Mouse (Mus musculus) CD8-positive naive resting alpha-beta T cell, adult 2 months (primary cell): ENCODE data around the gene B4galt5.

Experiments used
- DNase-seq, 2 experiments: peaks; one replicate each; pipeline ENCODE4 v3.0.0; 2022; ENCODE audit warnings: low read depth in 2 of 2, low spot score in 2 of 2

The B4galt5 gene

DNA sequence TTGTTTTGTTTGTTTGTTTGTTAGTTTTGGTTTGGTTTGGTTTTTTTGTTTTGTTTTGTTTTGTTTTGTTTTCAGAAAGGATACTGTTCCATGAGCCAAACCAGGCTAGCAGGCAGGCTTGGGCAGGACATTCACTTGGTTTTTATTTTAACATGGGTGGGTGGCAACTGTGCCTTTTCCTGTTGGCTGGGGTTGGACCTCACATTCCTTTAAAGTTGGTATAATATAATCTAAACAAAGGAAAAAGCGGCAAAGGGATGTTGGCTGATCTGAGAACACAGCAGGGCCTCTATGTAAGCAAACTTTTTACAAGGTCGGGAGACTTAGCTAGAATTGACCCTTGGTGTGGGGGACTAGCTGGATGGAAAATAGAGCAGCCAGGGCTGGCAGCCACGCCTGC lies 91.2 kb downstream of the B4galt5 start:
- no peak for DNase-seq

DNA sequence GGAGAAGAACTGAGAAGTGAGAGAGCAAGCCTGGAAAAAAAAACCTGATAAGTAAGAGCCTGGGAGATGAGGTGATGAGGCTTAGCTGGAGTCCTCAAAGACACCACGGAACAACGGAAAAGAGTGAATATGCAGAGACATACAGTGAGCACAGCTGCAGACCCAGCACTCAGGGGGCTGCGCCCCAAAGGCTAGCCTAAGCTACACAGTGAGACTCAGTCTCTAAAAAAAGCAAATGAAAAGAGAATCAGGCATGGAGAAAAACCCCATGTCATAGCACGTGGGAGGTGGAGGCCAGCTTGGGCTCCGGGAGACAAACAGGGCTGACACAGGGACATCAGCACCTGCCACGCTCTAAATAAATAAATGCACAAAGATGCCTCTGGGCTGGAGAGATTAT lies 94.2 kb downstream of the B4galt5 start:
- DNase-seq = no peak

DNA sequence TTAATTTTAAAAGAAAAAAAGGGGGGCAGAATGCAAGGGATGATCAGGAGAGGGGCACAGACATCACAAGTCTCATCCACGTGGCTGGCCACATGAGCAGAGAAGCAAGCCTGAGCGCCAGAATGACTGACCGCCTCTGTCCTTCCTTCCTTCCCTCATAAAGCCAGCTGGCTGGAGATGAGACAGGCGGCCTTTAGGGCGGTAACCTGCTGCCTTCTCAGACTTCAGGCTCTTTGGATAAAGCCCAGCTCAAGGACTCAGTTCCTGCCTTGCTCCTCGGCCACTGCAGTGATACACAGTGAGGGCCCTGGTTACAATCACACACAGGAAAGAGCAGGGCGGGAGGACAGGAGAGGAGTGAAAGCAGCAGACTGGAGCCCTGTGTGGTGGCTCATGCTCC lies 94.8 kb downstream of the B4galt5 start:
- no peak for DNase-seq

DNA sequence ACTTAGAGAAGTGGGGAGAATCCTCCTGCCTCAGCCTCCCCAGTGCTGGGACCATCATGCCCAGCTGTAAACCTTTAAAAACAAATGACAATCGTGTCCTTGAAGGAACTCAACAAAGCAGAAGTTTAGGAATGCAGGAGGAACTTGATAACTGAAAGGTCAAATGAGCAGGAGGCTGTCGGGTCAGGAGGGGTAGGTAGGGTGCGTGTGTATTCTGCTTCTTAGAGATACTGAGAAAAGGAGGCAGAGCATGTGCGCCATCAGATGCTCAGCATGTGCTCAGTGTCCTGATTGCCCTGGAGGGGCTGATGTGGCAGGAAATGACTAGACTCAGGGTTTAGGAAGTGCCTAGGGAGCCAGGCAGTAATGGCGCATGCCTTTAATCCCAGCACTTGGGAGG lies 95.5 kb downstream of the B4galt5 start:
- no peak for DNase-seq

DNA sequence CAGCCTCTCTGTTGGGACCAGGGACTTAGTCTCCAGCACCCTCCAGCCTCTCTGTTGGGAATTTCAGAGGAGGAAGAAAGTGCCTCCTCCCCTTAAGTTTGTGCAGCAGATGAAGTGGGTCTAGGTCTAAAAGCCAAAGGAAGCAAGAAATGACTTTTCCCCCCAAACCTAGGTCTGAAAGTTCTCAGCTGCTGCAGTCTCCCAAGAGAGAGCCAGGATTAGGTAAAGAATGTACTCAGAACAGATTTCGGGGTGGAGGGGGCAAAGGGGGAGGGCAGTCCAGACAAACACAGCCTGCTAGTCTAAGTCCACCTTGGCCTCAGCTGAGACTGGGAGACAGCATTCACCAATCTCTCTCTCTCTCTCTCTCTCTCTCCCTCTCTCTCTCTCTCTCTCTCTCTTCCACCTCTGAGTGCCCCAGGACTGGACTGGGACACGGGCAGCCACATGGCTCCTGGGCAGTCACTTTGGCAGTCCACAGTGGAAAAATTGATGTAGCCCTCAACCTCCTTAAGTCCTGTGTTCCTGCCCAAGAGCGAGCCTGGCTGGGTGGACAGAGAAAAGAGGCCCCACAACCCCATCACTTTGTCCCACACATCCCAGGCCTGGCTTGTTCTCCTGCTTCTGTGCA lies 96.8 kb downstream of the B4galt5 start:
- DNase-seq = no peak

DNA sequence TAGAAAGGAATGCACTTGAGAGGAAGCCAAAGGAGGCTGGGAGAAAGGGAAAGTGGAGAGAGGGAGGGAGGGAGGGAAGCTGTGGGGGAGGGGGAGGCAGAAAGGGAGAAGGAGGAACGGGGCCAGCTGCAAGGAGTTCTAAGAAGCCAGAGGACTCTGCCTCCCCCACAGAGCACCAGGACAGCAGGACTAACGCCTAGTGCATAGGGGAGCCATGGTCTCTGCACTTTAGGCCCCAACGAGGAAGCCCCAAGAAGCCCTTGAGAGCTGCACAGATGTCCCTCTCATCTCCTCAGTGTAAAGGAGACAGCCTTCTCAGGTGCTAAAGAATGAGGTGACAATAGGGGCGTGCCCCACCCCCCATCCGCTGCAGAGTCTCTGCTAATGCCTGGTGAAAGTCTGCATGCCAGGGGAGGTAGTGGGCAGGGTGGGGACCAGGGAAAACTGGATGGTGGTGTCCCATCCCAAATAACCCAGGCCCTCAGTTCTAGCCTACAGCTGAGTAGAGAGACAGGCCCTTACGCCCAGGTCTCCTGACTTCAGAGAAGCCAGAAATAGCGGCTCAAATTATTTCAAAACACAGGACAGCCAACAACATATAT lies 98.1 kb downstream of the B4galt5 start:
- no peak for DNase-seq

DNA sequence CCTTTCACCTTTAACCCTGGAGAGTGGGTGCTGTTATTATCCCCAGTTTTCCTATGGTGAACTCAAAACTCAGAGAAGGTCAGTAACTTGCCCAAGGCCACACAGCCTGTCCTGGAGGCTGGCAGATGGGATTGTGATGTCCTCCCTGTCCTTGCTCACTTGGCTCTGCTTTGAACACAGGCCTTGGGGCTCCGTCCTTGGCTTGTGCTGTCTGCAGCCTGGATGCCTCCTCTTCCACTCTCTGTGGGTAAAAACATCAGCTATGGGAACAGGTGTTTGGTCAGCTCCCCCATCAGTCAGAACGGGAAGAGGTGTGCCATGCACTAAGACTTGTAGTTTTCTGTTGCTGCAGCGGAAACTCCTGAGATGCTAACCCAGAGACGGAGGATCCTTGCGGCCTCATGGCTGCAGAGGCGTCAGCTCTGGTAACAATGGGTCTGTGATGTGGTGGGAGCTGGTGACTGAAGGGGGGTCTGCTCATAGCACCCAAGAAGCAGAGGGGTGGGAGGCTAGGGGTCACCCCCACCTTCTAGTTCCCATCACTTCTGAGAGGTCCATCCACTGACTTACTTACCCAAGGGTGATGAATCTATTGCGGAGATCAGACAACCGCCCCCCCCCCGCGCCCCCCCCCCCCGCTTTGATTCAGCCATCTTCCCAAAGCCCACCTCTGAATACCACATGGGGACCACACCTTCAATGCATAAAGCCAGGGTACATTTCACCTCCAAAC lies 98.8 kb downstream of the B4galt5 start:
- DNase-seq = no peak

DNA sequence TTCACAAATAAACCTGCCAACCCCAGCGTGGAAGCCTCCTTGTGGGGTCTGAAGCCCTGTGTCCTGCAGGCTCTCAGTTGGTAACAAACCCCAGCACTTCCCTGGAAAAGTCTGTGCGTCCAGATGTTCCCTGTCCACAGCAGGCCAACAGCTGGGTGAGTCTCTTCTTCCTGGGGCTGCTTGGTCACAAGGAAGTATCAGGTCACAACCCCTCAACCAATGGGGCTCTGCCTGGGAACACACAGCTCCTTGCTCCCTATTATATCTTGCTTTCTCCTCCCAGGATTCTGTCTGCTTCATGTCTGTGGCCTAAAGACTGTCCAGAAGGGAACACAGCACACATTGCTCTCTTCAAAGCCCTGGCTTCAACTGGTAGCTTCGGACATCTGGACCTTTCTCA lies 99.4 kb downstream of the B4galt5 start:
- no peak for DNase-seq
